Mouse (Mus musculus) midbrain, postnatal 0 days (tissue): ENCODE measurements around the gene Foxj2. TPM values are rescaled to one million over a fixed set of nuclear protein-coding genes. Genes with fewer than 3 reads are reported as not detected.

ENCODE experiments used
- ATAC-seq: fragments of 200-750 bp; cut with Nextera tagmentation; 2 replicates; pipeline ENCODE4 v1.8.0; 2017; ENCODE audit warnings: moderate number of reproducible peaks, mild to moderate bottlenecking, moderate TSS enrichment, moderate library complexity; ENCODE audit not compliant: low FRiP score
- DNase-seq: peaks from one replicate; pipeline ENCODE4 v3.0.0-alpha.2; 2015; ENCODE audit warnings: low spot score
- H3K27ac ChIP-seq: fragments of 300-500 bp; sonication (generic); 2 replicates; pipeline ENCODE4 v1.5.1; 2014; ENCODE audit warnings: low read depth, mild to moderate bottlenecking, low read length, mixed read lengths
- H3K27me3 ChIP-seq: fragments of 300-500 bp; sonication (generic); 2 replicates; pipeline ENCODE4 v1.6.1; 2014; ENCODE audit warnings: low read length, control low read depth, mixed read lengths; ENCODE audit not compliant: insufficient read depth
- H3K36me3 ChIP-seq: fragments of 300-500 bp; sonication (generic); 2 replicates; pipeline ENCODE4 v1.6.1; 2014; ENCODE audit warnings: low read length, control low read depth, mixed read lengths; ENCODE audit not compliant: insufficient read depth
- H3K4me1 ChIP-seq: fragments of 300-500 bp; sonication (generic); 2 replicates; pipeline ENCODE4 v1.6.1; 2014; ENCODE audit warnings: mild to moderate bottlenecking, control low read depth, antibody characterized with exemption, low read length, mixed read lengths; ENCODE audit not compliant: insufficient read depth
- H3K4me2 ChIP-seq: fragments of 300-500 bp; sonication (generic); 2 replicates; pipeline ENCODE4 v1.6.1; 2014; ENCODE audit warnings: low read depth, mild to moderate bottlenecking, low read length, mixed read lengths; ENCODE audit not compliant: poor library complexity, severe bottlenecking
- H3K4me3 ChIP-seq: fragments of 300-500 bp; sonication (generic); 2 replicates; pipeline ENCODE4 v1.5.1; 2014; ENCODE audit warnings: low read depth, mild to moderate bottlenecking, low read length, moderate library complexity
- H3K9ac ChIP-seq: fragments of 300-500 bp; sonication (generic); replicated peaks from 2 replicates; pipeline ENCODE4 v1.6.1; 2014; ENCODE audit warnings: mild to moderate bottlenecking, low read length, moderate library complexity, mixed read lengths; ENCODE audit not compliant: poor library complexity, severe bottlenecking
- H3K9me3 ChIP-seq: fragments of 300-500 bp; sonication (generic); 2 replicates; pipeline ENCODE4 v1.6.1; 2016; ENCODE audit warnings: low read length, control low read depth
- CTCF ChIP-seq: IDR thresholded peaks from 2 replicates; pipeline ENCODE4 v1.5.1; 2016; ENCODE audit warnings: antibody characterized with exemption, mild to moderate bottlenecking
- WGBS: fragments of 180-500 bp; shearing (Covaris S2); extraction: QIAGEN DNeasy Blood & Tissue Kit; methylation state at CpG from one replicate; pipeline ENCODE4 v1.1.7; 2014; 5-methylcytosine and 5-hydroxymethylcytosine counted together
- polyA plus RNA-seq: library from polyadenylated mRNA; unstranded; fragments of >200 nt; fragmentation: Nextera tagmentation; extraction: Ambion mirVana; gene quantifications from 2 replicates; pipeline ENCODE4 v1.2.1, GENCODE M21; 2015
- total RNA-seq: library from RNA; depleted of rRNA; stranded (reverse); fragments of >200 nt; gene quantifications from 2 replicates; pipeline ENCODE4 v1.2.3, GENCODE M21; 2014

Foxj2 gene
- total and polyA plus RNA-seq, 2 experiments from 2014 or later = 8.8 to 27.2 TPM

DNA sequence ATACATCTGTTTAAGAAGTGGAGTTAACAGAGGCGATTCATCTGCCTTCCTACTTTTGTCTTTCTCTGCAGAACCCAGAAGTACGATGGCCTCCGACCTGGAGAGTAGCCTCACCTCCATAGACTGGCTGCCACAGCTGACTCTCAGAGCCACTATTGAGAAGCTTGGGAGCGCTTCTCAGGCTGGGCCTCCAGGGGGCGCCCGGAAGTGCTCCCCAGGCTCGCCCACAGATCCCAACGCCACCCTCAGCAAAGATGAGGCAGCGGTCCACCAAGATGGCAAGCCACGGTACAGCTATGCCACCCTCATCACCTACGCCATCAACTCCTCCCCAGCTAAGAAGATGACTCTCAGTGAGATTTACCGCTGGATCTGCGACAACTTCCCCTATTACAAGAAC lies 8.4 kb downstream of the Foxj2 start:
- Histone ChIP-seq H3K27me3 (no peaks in the 10 kb centered on the region), H3K4me3 (no peak overlapping the region), H3K27ac (no peak overlapping the region), H3K36me3 (peaks cover 24% of the 10 kb centered on the region), H3K9ac (no peak overlapping the region), H3K4me2 (no peak overlapping the region), H3K4me1 (no peaks in the 10 kb centered on the region), H3K9me3 (no peaks in the 10 kb centered on the region)
- WGBS = 50% methylated on average over 13 of the region's 13 CpGs
- TF ChIP-seq CTCF = peak; percentile 58
- ATAC-seq (no peak), DNase-seq (peak; percentile 24)

DNA sequence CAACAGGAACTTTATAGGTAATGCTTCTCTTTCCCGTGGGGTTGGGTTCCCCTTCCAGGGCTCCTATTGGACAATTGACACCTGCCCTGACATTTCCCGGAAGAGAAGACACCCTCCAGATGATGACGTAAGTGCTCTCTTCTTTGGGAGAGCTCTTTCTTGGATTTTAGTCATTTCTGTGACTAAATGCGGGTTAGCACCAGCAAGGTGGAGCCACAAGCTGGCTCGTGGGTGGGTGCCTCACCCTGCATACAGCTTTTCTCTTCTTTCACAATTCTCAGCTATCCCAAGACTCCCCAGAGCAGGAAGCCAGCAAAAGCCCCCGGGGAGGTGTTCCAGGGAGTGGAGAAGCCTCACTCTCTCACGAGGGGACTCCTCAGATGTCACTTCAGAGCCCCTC lies 13.2 kb downstream of the Foxj2 start:
- Histone ChIP-seq H3K27ac (no peak overlapping the region), H3K9me3 (no peaks in the 10 kb centered on the region), H3K27me3 (no peaks in the 10 kb centered on the region), H3K4me2 (no peak overlapping the region), H3K4me1 (no peaks in the 10 kb centered on the region), H3K9ac (no peak overlapping the region), H3K36me3 (peaks cover 55% of the 10 kb centered on the region), H3K4me3 (no peak overlapping the region)
- no peak for TF ChIP-seq CTCF
- ATAC-seq (no peak), DNase-seq (no peak)
- 87% methylated on average over 7 of the region's 7 CpGs for WGBS

DNA sequence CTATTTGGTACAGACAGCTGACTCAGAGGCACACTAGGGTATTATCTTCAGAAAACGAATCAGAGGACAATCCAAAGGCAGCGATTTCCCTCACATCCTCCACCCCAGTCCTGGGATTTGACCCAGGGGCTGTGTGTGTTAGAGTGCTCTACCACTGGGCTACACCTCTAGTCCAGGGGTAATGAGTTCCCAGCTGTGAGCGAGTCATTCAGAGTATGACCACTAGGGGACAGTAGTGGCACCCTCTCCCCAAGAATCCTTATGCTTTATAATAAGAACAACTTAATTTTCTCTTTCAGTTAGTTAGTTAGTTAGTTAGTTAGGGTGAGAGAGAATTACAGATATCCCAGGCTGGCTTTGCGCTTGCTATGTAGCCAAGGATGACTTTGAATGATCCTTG lies 14.7 kb downstream of the Foxj2 start:
- H3K4me2 ChIP-seq = no peak overlapping the region
- no peak overlapping the region for H3K4me3 ChIP-seq
- DNase-seq (no peak), ATAC-seq (no peak)
- no peaks in the 10 kb centered on the region for H3K9me3 ChIP-seq
- no peaks in the 10 kb centered on the region for H3K4me1 ChIP-seq
- peak; percentile 72 for TF ChIP-seq CTCF
- H3K9ac ChIP-seq = no peak overlapping the region
- no peak overlapping the region for H3K27ac ChIP-seq
- H3K27me3 ChIP-seq = no peaks in the 10 kb centered on the region
- WGBS = 70% methylated on average over 4 of the region's 4 CpGs
- peaks cover 64% of the 10 kb centered on the region for H3K36me3 ChIP-seq

DNA sequence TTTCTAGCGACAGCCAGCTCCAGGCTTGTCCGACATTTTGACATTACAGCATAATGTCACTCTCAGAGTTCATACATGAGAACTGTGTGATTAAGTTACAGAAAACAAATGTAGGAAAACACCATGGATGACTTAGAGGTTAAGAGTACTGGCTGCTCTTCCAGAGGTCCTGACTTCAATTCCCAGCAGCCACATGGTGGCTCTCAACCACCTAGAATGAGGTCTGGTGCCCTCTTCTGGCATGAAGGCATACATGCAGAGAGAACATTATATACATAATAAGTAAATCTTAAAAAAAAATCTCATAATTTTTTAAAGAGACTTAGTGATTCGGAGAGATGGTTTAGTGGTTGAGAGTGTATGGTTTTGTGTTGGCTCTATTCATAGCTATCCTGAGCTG lies 17.3 kb downstream of the Foxj2 start:
- TF ChIP-seq CTCF = peak; percentile 52
- no peaks in the 10 kb centered on the region for H3K27me3 ChIP-seq
- no peak overlapping the region for H3K4me3 ChIP-seq
- H3K27ac ChIP-seq = no peak overlapping the region
- H3K9ac ChIP-seq = no peak overlapping the region
- H3K36me3 ChIP-seq = peaks cover 80% of the 10 kb centered on the region
- WGBS = 98% methylated on average over 3 of the region's 3 CpGs
- ATAC-seq = no peak
- H3K4me1 ChIP-seq = no peaks in the 10 kb centered on the region
- DNase-seq = no peak
- no peaks in the 10 kb centered on the region for H3K9me3 ChIP-seq
- no peak overlapping the region for H3K4me2 ChIP-seq

DNA sequence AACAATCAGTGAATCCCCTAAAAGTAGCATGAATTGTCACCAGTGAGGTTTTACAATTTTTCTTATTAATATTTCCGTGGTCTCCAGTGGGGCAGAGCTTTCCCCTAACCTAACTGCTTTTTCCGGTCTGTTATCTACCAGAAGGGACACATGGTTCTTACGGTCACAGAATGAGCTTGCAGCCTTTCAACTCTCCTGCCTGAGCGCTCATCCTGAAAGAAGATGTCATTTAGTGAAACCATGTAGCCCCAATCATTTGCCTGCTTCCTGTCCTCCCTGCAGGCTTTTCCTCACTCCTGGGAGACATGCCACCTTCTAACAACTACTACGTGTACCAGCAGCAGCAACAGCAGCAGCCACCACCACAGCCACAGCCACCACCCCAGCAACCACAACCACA lies 17.8 kb downstream of the Foxj2 start:
- no peak overlapping the region for H3K9ac ChIP-seq
- H3K4me2 ChIP-seq = no peak overlapping the region
- no peak for ATAC-seq
- WGBS = 87% methylated on average over 5 of the region's 5 CpGs
- H3K4me1 ChIP-seq = no peaks in the 10 kb centered on the region
- no peak overlapping the region for H3K4me3 ChIP-seq
- no peak for DNase-seq
- peaks cover 75% of the 10 kb centered on the region for H3K36me3 ChIP-seq
- no peak overlapping the region for H3K27ac ChIP-seq
- H3K27me3 ChIP-seq = no peaks in the 10 kb centered on the region
- no peak for TF ChIP-seq CTCF
- H3K9me3 ChIP-seq = no peaks in the 10 kb centered on the region

DNA sequence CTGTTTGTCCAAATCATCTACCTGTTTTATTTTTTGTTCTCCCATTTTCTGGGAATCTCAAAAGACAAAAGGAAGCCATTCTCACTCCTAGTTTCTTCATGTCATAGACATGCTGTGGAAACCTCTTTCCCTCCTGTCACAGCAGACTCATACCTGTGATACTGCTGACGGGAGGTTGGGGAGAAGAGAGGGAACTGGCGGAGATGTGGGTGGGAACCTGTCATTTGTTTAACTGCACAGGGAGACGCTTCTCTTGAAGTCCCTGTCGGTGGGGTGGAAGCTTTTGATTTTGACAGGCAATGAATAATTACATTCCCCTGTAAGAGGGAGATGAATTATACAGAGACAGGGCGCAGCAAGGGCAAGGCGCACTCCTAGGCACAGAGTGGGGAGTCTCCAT lies 24.0 kb downstream of the Foxj2 start:
- Histone ChIP-seq H3K27me3 (no peaks in the 10 kb centered on the region), H3K36me3 (peaks cover 50% of the 10 kb centered on the region), H3K4me3 (no peak overlapping the region), H3K9me3 (no peaks in the 10 kb centered on the region), H3K27ac (no peak overlapping the region), H3K4me2 (no peak overlapping the region), H3K9ac (no peak overlapping the region), H3K4me1 (no peaks in the 10 kb centered on the region)
- 77% methylated on average over 6 of the region's 6 CpGs for WGBS
- TF ChIP-seq CTCF = no peak
- DNase-seq (no peak), ATAC-seq (no peak)
